Mouse (Mus musculus) CD4-positive, CD25-positive, alpha-beta regulatory T cell, adult 4 months (primary cell): ENCODE measurements around the gene Cyp2b23. TPM values are rescaled to one million over a fixed set of nuclear protein-coding genes. Genes with fewer than 3 reads are reported as not detected.
"Not testable (repeated sequence)": the region's sequence is repeated elsewhere in the genome, so short reads cannot be mapped to it uniquely, and the experiment has no call there.

Experiments used
- ATAC-seq: one replicate; pipeline ENCODE4 v1.8.0; 2017
- polyA plus RNA-seq, 2 experiments: library from polyadenylated mRNA; unstranded; fragments of 100-300 nt; shearing (Covaris generic); gene quantifications; one replicate each; pipeline ENCODE4 v1.2.1; 2017

The Cyp2b23 gene
- polyA plus RNA-seq = not detected

DNA sequence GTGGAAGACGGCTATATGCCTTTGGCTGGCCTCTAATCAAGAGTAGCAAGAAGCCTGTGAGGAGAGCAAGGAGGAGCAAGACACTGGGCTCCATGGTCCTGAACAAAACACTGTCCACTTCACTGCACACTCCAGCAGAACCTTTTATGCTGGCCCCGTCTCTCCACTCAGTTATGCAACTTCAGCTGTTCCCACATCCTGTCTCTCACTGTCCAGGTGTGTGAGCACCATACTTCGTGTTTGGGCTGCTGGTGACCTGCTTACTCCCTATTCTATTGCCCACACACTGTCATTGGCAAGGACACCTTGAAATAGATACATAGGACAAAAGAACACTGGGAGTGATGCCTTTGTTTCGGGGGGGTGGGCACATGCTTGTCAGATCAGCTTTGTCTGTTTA is at the start of gene Cyp2b23:
Gene Cyp2b23, minus strand, starts transcription at position 101 of the 400 bp plus-strand sequence.
- no peak for ATAC-seq

DNA sequence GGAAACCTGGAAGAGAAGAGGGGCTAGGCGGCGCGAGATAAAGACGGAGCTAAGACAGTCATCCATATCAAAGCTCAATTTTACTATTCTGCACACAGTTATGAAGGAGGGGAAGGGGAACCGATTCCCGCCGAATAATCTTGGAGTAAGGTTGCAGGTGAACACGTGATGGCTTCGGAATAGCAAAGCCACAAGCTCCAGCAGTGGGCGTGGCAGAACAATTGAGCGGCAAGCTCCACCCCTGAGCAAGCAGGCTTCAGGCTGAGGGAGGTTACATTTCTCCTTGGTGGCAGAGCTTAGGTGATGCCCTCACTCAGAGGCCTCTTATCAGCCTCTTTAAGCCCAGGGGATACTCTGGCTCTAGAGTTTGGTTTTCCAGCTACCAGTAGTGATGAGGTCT is 24.8 kb upstream of the Cyp2b23 start:
- ATAC-seq = no peak

DNA sequence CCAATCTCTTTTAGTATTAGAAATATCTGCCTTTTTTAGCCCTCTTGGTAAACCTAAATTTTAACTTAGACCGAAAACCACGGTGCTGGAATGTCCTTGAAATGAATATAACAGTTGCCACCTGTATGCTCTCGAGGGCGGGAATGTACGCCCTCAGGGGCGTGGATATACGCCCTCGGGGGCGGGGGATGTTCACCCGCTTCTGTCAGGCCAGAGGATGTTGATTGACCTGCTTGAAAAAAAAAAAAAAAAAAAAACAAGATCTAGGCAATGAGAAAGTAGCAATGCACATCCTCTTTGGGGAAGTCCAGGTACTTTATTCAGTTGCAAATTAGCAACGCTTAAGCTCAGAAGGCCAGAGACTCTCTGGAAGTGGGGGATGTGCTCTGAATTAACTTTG is 20.8 kb upstream of the Cyp2b23 start:
- ATAC-seq = no peak

DNA sequence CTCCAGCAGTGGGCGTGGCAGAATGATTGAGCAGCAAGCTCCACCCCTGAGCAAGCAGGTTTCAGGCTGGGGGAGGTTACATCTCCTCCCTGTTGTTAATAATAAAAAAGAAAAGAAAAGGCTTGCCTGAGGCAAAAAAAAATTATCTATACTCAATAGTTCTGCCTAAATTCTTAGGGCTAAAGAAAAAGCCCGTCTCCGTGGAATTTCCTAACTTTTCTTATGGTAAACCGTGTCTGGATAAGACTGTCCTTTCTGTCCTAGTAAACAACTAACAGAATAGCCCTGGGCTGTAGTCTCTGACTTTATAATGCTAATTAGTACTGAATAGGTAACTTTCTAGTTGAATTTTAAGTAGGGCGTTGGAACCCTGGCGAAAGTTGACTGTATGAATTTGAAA is 20.0 kb upstream of the Cyp2b23 start:
- not testable (repeated sequence) for ATAC-seq

DNA sequence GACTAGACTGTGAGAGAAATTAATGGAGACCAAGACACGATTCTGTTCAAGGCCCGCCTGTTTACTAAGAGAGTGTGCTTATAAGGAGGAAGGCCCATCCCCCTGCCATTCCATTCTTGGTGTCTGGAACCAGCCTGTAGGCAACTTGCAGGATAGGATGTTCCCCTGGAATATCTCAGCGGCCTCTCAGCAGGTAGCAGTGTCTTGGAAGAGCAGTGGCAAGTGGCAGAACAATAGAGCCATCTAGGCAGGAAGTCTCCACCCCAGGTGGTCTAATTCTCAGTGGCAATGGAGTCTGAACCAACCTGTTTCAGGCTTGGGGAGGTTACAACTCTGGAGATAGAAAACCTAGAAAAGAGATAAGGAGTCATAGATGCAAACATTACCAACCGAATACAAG is 13.9 kb upstream of the Cyp2b23 start:
- no peak for ATAC-seq

DNA sequence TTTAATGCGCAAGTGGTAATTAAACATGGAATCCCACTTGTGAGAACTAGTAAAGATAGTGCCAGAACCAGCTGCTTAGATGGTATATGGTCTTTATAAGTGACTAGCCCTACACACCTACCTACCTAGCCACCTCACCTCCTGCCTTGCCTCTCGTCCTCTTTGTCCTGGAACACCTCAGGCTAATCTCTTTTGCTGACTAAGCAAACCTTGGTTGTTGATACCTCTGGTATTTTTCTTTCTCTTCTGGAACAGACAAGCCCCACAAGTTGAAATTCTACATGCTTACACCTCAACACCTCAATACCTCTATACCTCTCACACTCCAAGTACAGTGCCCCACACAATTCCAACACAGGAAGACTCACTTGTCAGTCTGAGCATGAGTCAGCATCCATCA is 524 bp downstream of the Cyp2b23 start:
- no peak for ATAC-seq

DNA sequence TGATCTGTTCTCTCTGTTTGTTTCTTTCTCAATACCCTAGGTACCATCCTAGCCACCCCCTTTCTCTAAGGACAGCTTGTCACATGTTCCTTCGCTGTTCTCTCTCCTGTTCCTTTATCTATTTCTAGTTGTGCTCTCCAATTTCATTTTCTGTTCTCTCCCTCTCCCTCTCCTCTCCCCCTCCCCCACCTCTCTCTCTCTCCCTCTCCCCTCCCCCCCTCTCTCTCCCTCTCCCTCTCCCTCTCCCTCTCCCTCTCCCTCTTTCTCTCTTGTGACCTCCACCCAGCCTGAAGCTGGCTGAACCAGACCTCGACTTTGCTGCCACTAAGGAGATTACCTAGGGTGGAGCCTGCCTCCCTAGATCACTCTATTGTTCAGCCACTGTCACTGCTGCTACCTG is 18.8 kb downstream of the Cyp2b23 start:
- ATAC-seq = not testable (repeated sequence)

DNA sequence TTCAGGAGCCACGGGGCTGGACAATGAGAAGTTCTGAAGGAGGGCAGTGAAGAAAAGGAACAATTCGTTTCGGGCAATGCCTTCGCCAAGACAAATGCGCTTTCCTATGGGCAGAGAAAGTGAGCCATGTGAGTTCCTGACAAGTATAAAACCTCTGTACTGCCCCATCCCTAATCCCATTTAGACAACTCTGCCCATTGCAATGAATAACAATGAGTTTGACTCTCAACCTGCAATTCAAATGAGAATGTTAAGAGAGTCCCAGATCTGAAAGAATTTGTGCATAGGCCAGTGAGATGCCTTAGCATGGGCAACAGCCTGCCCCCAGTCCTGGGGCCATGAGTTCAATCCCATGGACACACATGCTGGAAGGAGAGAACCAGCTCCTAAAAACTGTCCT is 20.2 kb downstream of the Cyp2b23 start:
- no peak for ATAC-seq

DNA sequence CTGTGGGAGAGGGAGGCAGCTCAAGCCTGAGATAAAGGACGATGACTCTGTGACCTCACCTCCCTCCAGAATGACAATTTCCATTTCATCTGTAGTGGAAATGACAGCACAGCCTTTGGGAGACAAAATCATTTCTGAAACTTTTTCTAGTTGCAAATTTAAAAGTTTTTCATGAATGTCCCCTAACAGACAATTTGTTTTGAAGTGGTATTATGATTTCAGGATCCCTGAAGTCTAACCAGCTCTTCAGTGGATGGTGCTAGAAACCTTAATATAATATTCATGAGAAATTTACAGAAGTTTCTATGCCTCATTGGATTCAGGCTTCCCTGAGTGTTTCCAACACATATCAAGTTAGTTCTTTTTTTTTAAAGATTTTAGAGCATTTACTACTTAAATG is 67.9 kb downstream of the Cyp2b23 start, which contains the start of gene Vmn1r185:
Gene Vmn1r185, minus strand, starts transcription at position 101 of the 400 bp plus-strand sequence.
- ATAC-seq = not testable (repeated sequence)

Other genes with a start within 250 kb of the Cyp2b23 start
- gene Nlrp9a, start 151.4 kb downstream of the Cyp2b23 start, polyA plus RNA-seq = not detected
- not detected for gene Vmn1r185, start 68.0 kb downstream of the Cyp2b23 start, polyA plus RNA-seq
- gene Cyp2b19, start 70.7 kb upstream of the Cyp2b23 start, polyA plus RNA-seq = not detected
- gene Cyp2g1, start 122.5 kb upstream of the Cyp2b23 start, polyA plus RNA-seq = not detected
- gene Cyp2a5, start 148.9 kb upstream of the Cyp2b23 start, polyA plus RNA-seq = not detected